Mouse (Mus musculus): ENCODE measurements around the gene Hist1h4h.
"Not testable (repeated sequence)": the region's sequence is repeated elsewhere in the genome, so short reads cannot be mapped to it uniquely, and the experiment has no call there.

Hist1h4h gene

DNA sequence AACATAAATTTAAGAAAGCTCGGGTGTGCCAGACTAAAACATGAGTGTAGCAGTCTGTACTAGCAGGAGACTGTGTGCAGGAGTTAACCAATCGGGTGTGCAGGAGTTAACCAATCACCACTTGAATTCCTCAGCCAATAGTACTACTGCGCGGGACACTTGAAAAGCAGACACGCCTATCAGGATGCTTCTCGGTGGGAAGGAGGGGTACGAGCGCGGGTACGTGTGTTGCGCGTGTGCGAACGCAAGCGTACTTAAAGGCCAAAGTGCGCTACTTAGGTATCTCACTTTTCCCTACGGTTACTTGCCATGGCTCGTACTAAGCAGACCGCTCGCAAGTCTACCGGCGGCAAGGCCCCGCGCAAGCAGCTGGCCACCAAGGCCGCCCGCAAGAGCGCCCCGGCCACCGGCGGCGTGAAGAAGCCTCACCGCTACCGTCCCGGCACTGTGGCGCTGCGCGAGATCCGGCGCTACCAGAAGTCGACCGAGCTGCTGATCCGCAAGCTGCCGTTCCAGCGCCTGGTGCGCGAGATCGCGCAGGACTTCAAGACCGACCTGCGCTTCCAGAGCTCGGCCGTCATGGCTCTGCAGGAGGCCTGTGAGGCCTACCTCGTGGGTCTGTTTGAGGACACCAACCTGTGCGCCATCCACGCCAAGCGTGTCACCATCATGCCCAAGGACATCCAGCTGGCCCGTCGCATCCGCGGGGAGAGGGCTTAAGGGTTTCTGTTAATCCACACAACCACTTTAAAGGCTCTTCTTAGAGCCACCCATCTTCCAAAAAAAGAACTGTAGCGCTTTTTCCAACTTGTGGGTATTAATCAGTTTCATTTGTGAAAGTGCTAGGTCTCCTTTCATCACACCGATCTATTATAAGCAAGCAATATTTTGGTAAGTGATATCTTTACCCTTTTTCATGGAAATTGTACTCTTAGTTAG lies 4.6 kb downstream of the Hist1h4h start, which contains the start of gene Hist1h3g:
Gene Hist1h3g (plus strand): TSS at position 286 of the 939 bp plus-strand sequence.
- peak; percentile 82 to 88 for DNase-seq

DNA sequence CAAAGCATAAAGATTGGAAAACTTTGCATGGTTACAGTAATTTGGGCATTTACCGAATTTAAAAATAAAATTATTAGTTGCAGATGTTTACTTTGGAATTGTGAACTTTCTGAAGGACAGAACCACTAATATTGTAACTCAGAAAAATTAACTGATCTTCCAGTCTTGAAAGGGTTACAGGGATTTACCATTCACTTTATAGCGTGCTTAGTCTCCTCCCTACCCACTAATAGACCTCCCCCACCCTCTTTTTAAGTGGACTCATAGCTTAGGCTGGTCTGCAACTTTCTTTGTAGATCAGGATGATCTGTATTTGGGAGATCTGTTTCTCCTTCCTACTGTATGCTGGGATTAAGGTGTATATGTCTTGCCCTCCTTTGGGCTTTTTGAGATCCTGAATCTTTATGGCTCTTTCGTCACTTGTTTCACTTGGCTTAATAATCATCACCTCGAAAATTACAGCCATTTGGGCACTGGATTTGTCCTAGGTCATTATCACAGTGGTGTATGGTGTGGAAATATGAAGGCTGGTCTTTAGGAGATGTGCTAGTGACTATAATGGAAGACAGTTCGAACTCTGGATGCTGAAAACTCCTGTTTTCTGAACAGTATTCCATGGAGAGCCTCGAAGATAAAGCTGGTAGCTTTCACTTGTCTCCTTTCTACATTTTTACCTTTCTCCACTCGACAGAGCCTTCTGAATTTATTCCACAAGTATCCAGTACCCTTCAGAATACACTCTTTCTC lies 5.4 kb downstream of the Hist1h4h start:
- no peak for DNase-seq

DNA sequence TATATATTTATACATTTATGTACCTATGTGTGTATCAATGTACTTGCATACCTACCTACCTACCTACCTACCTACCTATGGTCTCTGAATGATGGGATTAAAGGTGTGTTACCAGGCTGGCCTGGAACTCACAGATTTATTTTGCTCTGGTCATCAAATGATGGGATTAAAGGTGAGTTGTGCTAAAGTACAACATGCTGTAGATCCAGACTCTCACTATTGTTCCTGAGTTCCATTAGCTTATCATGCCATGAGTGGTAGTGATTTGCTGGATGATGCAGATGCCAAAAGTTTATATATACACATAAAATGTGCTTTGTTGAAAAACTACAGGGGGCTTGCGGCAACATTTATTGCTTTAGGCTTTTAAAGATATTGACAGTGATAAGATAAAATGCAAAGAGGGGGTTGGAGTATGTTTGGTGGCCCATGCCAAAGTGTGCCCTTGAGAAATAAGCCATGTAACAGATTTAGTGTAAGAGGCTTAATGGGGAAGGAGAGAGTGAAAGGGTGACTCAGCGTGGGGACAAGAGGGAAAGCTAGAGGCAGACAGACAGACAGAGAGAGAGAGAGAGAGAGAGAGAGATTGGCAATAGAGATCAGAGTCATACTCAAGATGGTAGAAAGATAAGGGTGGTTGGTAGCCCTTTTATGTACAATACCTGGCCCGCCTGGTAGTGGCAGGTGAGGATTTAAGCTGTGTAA lies 6.3 kb downstream of the Hist1h4h start:
- no peak for DNase-seq

DNA sequence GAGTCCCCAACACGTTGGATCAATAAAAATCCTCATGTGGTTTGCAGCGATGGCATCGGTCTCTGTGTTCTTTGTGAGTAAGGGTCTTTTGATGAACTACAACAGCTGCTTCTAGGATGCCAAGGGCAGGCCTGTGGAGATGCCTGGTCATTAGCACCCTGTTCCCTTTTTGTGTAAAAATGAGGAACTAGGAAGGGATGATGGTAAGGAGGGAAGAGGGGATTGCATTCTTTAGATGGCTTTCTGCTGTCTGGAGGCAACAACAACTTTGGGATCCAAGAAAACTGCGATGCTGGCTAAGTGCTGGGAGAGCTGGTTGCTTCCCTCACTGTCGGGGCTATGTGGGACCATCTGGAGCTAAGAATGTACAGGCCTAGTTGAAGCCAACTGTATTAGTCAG lies 7.4 kb downstream of the Hist1h4h start:
- DNase-seq = no peak

DNA sequence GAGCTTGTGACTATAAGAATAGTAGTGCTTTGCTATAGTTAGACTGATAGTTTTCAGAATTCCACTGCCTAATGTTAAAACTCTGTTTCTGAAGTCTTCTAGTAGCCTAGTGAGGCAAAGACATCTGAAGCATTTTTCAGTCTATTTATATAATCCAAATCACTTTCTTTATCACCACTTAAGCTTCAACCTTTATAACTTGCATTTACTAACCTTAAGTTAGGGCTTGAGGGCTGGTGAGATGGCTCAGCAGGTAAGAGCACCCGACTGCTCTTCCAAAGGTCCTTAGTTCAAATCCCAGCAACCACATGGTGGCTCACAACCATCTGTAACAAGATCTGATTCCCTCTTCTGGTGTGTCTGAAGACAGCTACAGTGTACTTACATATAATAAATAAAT lies 9.0 kb downstream of the Hist1h4h start:
- DNase-seq = not testable (repeated sequence)

DNA sequence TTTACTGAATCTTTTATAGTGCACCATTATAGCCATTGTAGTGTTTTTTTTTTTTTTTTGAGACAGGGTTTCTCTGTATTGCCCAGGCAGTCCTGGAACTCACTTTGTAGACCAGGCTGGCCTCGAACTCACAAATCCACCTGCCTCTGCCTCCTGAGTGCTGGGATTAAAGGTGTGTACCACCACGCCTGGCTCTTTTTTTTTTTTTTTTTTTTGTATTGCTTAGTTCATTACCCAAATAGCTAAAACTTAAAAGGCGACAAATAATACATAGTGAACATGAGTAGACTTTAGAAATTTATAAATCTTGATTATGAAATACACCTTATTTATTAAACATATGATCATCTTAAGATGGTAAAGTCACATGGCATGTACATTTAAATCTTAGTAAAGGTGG lies 10.6 kb downstream of the Hist1h4h start:
- DNase-seq = no peak

DNA sequence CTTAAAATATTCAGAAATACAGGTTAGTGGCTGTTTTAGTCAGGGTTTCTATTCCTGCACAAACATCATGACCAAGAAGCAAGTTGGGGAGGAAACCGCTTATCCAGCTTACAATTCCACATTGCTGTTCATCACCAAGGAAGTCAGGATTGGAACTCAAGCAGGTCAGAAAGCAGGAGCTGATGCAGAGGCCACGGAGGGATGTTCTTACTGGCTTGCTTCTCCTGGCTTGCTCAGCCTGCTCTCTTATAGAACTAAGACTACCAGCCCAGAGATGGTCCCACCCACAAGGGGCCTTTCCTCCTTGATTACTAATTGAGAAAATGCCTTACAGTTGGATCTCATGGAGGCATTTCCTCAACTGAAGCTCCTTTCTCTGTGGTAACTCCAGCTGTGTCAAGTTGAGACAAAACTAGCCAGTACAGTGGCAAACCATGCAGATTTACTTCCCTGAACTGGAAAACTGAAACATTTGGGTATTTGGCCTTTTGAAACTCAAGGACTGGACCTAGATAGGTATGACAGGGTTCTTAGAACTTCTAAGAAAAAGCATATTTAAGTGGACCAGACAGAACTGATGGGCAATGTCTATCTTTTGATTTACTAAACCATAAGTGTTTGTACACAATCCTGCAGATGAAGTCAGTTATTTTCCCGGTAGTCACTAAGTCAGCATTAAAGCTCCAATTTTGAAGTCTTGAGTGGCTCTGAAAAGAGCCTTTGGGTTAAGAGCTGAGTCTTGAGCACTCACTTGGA lies 11.6 kb downstream of the Hist1h4h start:
- DNase-seq = not testable (repeated sequence)

DNA sequence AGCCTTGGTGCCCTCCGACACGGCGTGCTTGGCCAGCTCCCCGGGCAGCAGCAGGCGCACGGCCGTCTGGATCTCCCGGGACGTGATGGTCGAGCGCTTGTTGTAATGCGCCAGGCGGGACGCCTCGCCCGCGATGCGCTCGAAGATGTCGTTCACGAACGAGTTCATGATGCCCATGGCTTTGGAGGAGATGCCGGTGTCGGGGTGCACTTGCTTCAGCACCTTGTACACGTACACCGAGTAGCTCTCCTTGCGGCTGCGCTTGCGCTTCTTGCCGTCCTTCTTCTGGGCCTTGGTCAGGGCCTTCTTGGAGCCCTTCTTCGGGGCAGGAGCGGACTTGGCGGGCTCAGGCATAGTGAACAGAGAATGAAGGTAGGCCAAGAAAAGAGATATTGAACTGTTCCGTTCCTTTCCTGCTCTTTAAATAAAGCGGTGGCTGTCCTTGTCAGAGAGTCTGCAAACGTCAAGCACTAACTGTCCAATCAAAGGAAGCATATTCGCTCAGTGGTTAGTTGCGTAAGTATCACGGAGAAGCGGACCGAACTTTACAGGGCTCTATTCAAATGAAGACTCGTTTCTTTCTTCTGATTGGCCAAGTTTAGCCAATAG lies 12.3 kb downstream of the Hist1h4h start, which contains the start of gene Hist1h2bh:
Gene Hist1h2bh (minus strand): TSS at position 394 of the 609 bp plus-strand sequence.
- peak; percentile 74 to 84 for DNase-seq

DNA sequence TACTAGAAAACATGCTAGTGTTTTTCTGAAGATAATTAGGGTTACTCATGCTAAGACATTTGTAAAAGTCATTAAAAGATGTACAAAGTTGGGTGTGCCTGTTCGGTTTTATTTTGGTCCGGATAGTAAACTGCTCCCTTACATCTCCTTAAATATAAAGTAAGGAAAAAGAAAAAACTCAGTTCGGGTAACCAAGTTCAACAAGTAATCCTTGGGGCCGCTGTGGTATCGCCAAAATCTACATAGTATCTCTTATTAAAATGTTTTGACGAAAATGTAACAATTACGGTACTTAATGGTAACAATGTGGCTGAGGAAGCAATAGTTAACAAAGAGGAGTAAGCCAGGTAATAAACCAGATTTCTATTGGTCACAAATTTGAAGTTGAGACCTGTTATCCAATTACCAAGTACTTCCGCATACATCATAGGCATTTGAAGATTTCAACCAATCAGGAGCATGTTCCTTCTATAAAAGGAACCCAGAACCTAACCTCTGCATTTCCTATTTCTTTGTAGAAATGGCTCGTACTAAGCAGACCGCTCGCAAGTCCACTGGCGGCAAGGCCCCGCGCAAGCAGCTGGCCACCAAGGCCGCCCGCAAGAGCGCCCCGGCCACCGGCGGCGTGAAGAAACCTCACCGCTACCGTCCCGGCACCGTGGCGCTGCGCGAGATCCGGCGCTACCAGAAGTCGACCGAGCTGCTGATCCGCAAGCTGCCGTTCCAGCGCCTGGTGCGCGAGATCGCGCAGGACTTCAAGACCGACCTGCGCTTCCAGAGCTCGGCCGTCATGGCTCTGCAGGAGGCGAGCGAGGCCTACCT lies 13.3 kb downstream of the Hist1h4h start, which contains the start of gene Hist1h3f:
Gene Hist1h3f (plus strand): TSS at position 88 of the 822 bp plus-strand sequence.
- DNase-seq = peak; percentile 62 to 70

DNA sequence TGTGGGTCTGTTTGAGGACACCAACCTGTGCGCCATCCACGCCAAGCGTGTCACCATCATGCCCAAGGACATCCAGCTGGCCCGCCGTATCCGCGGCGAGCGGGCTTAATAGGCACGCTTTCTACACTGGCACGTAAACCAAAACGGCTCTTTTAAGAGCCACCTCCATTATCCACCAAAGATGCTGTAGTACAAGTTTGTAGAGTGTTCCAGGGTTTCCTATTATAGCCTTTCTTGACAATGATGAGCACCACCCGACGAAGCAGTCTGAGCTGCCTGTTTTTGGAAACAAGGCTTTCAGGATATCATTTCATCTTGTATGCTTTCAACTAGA lies 13.9 kb downstream of the Hist1h4h start:
- DNase-seq = not testable (repeated sequence)

DNA sequence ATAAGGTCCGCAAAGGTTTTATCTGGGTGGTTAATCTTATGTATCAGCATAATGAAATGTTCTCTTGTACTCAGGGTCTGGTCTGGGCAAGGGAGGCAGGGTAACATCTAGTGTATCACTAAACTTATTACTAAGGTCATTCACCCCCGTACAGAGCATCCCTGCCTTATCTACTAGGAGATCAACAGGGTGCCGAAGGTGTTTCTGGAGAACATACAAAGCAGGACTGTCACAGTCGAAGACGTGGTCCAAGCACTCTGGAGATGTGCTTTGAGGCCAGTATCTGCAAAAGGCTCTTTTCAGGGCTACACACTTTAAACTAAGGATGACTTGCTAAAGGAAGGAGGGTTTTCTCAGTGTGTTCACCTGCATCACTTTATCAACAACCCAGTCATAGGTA lies 15.8 kb downstream of the Hist1h4h start:
- DNase-seq = no peak

DNA sequence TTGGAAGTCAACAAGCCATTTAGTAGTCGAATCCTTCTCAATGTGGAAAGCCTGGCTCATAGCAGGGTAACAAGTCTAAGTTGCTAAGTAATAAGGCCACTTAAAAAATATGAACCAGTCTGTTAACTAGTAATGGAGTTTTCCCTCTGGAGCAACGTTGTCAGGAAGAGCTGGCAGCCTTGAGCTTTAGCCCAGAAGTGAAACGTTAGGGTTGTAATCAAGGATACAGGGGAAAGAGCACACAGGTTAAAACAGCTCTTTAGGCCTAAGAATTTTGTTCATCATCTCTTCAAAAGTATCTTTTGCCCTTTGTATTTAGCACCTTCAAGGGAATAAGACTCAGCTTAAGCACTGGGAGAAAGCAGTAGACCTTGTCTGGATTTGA lies 19.9 kb downstream of the Hist1h4h start:
- no peak for DNase-seq

DNA sequence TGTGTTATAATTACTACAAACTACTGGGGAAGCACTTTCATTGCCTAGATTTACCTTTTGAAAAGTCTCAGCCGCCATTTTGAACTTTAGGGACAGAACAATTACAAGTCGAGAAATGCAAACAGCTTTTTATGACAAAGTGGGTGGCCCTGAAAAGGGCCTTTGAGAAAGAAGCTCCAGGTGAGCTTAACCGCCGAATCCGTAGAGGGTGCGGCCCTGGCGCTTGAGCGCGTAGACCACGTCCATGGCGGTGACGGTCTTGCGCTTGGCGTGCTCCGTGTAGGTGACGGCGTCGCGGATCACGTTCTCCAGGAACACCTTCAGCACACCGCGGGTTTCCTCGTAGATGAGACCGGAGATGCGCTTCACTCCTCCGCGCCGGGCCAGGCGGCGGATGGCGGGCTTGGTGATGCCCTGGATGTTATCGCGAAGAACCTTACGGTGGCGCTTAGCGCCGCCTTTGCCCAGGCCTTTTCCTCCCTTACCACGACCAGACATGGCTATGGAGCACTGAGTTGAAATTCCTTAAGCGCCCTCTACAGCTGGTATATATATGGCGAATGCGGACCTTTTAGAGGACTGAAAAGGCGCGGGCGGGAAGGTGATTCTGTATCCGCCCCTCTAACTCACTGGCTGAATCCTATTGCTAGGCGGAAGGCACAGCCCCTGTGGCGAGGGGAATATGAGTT lies 20.4 kb downstream of the Hist1h4h start, which contains the start of gene Hist1h4f:
Gene Hist1h4f (minus strand): TSS at position 503 of the 689 bp plus-strand sequence.
- peak; percentile 81 to 90 for DNase-seq

DNA sequence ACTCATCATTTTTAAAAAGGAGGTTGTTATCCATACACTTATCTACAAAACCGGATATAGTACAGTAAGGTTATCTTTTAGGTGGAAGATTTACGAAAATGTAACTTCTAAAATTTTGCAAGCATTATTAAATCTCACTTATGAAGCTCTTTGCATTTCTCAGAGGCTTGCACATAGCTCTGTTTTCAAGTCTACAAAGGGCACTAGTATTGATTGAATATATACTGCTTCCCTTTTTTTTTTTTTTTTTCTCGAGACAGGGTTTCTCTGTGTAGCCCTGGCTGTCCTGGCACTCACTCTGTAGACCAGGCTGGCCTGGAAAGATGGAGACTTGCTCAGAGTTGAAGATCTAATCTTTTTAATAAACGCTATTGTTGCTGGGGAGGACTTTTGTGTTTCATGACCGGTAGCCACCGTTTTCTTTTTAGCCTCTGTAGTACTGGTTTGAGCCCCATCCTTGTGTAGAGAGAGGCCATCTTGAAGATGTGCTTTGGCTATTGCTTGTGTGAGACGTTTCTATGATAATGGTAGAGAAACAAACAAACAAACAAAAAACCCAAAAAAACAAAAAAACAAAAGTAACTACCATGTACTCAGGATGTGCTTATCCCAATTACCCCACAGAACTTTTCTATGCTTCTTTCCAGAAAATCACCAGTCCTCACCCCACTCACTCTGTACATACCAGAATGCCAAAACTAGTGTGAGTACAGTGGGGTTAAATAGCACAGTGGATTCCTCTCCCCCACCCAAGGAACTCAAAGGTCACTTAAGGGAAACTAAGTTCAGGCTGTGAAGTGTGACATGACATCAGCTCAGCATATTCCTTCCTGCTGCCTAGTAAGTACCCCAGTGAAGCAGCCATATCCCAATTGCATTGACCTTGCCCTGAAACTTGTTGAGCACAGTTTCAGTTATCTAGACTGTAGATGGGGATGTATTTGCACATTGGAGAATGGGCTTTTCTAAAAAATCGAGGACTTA lies 21.4 kb downstream of the Hist1h4h start:
- no peak for DNase-seq

DNA sequence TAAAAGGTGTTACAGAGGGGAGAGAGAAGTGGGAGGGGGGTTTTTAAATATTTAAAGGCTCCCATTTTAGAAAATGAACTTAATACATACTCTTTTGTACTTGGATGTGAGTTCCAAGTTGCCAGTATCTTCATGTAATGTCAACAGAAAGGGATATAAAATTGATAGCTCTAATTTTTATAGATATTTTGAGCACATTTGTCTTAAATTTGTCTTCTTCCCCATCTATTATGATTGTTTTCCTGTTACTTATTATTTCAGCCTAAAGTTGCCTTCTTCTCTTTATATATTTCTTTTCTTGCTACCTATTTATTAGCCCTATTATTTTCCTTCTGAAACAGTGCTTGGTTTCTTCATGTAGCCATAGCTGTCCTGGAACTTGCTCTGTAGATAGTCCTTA lies 22.1 kb downstream of the Hist1h4h start, which contains the start of gene Hist1h1d:
Gene Hist1h1d (plus strand): TSS at position 301 of the 400 bp plus-strand sequence.
- DNase-seq = no peak

DNA sequence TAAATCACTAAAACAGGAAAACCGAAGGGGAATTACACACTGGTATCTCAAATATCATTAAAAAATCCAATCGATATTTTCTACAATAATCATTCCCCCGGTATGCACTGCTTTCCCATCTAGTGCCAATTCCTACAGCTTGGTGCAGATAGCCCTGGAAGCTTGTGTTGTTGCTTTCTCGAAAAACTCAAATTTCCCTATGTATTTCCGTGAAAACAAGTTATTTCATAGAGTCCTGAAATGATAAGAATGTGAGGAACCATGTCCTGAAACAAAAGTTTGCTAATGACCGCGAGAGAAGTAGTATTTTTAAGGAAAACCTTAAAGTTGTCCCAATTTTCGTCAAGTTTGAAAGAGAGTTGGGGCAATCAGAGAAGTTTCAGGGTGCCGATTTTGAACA lies 23.5 kb downstream of the Hist1h4h start:
- no peak for DNase-seq

DNA sequence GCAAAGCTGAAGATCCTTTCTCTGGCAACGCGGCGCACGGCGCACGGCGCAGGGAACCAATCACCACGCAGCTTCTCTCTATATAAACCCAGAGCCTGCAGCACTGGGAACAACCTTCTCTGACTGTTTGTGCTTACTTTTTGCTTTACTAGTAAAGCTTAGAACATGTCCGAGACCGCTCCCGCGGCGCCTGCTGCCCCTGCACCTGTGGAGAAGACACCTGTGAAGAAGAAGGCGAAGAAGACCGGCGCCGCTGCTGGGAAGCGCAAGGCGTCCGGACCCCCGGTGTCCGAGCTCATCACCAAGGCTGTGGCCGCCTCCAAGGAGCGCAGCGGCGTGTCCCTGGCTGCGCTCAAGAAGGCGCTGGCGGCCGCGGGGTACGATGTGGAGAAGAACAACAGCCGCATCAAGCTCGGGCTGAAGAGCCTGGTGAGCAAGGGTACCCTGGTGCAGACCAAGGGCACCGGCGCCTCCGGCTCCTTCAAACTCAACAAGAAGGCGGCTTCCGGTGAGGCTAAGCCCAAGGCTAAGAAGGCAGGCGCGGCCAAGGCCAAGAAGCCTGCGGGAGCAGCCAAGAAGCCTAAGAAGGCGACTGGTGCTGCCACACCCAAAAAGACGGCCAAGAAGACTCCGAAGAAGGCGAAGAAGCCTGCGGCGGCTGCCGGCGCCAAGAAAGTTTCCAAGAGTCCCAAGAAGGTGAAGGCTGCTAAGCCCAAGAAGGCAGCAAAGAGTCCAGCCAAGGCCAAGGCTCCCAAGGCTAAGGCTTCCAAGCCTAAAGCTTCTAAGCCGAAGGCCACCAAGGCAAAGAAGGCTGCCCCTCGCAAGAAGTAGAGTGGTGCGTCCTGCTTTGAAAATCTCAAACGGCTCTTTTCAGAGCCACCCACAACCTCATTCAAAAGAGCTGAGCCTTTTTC lies 24.3 kb downstream of the Hist1h4h start:
- peak; percentile 64 to 70 for DNase-seq

All from lung, adult 18-20 months (tissue).